Mouse (Mus musculus) forebrain, postnatal 0 days (tissue): ENCODE results near the gene Hist3h2ba. TPM values are rescaled to one million over a fixed set of nuclear protein-coding genes. Genes with fewer than 3 reads are reported as not detected.

Source experiments
- ATAC-seq: fragments of 200-750 bp; cut with Nextera tagmentation; 2 replicates; pipeline ENCODE4 v1.8.0; 2017; ENCODE audit warnings: mild to moderate bottlenecking, moderate library complexity
- DNase-seq: peaks from one replicate; pipeline ENCODE4 v3.0.0-alpha.2; 2015
- H3K27ac ChIP-seq: fragments of 300-500 bp; sonication (generic); 2 replicates; pipeline ENCODE4 v1.5.1; 2014; ENCODE audit warnings: low read depth, mild to moderate bottlenecking, antibody characterized with exemption, low read length, moderate library complexity, mixed read lengths
- H3K27me3 ChIP-seq: fragments of 300-500 bp; sonication (generic); 2 replicates; pipeline ENCODE4 v1.6.1; 2014; ENCODE audit warnings: mild to moderate bottlenecking, low read length, mixed read lengths; ENCODE audit not compliant: insufficient read depth
- H3K36me3 ChIP-seq: fragments of 300-500 bp; sonication (generic); 2 replicates; pipeline ENCODE4 v1.6.1; 2014; ENCODE audit warnings: mild to moderate bottlenecking, moderate library complexity; ENCODE audit not compliant: insufficient read depth
- H3K4me1 ChIP-seq: fragments of 300-500 bp; sonication (generic); 2 replicates; pipeline ENCODE4 v1.6.1; 2014; ENCODE audit warnings: antibody characterized with exemption; ENCODE audit not compliant: insufficient read depth
- H3K4me2 ChIP-seq: fragments of 300-500 bp; sonication (generic); 2 replicates; pipeline ENCODE4 v1.6.1; 2014; ENCODE audit warnings: low read depth, mild to moderate bottlenecking, moderate library complexity
- H3K4me3 ChIP-seq: fragments of 300-500 bp; sonication (generic); 2 replicates; pipeline ENCODE4 v1.5.1; 2014; ENCODE audit warnings: low read depth, low read length, mixed read lengths
- H3K9ac ChIP-seq: fragments of 300-500 bp; sonication (generic); 2 replicates; pipeline ENCODE4 v1.6.1; 2014; ENCODE audit warnings: mild to moderate bottlenecking
- H3K9me3 ChIP-seq: fragments of 300-500 bp; sonication (generic); 2 replicates; pipeline ENCODE4 v1.6.1; 2016; ENCODE audit warnings: low read length
- CTCF ChIP-seq: sonication (generic); IDR thresholded peaks from 2 replicates; pipeline ENCODE4 v1.5.1; 2016; ENCODE audit warnings: antibody characterized with exemption, control low read depth, low read depth
- WGBS: fragments of 180-500 bp; shearing (Covaris S2); extraction: QIAGEN DNeasy Blood & Tissue Kit; methylation state at CpG from one replicate; pipeline ENCODE4 v1.1.7; 2014; 5-methylcytosine and 5-hydroxymethylcytosine counted together
- polyA plus RNA-seq: library from polyadenylated mRNA; unstranded; fragments of >200 nt; fragmentation: Nextera tagmentation; extraction: Ambion mirVana; gene quantifications from 2 replicates; pipeline ENCODE4 v1.2.1, GENCODE M21; 2015
- total RNA-seq: library from RNA; depleted of rRNA; stranded (reverse); fragments of >200 nt; gene quantifications from 2 replicates; pipeline ENCODE4 v1.2.3, GENCODE M21; 2014

Gene Hist3h2ba
- total and polyA plus RNA-seq, 2 experiments from 2014 or later = 111 to 446 TPM

DNA sequence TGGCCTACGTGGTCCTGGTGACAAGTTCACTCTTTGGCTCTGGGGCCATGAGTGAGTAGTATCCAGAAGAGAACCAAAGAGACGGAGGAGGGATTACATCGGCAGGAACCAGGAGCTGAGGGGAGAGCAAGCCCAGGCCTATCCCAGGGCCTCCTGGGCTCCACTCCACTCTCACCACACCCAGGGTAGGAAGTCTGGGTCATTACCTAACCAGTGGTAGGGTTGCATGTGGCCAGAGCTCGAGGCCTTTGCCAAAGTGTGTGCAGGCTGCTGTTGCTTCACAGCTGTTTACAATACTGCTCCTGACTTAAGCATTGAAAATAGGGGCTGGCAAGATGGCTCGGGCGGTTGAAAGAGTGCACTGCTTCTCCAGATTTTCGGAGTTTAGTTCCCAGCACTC is 30.9 kb downstream of the Hist3h2ba start:
- TF ChIP-seq CTCF = no peak
- no peak overlapping the region for H3K27ac ChIP-seq
- WGBS = 81% methylated on average over 7 of the region's 7 CpGs
- peaks cover 19% of the 10 kb centered on the region for H3K4me1 ChIP-seq
- peak overlapping the region; percentile 99 for H3K4me2 ChIP-seq
- no peaks in the 10 kb centered on the region for H3K9me3 ChIP-seq
- no peak for ATAC-seq
- DNase-seq = no peak
- peaks cover 19% of the 10 kb centered on the region for H3K36me3 ChIP-seq
- peak overlapping the region; percentile 85 for H3K9ac ChIP-seq
- H3K4me3 ChIP-seq = 0 out of 2 replicates have a peak overlapping the region, but pooled peaks have one; percentile 59
- no peaks in the 10 kb centered on the region for H3K27me3 ChIP-seq

GRCm38 (mm10) chr11:58980381-58980990 is 31.8 kb downstream of the Hist3h2ba start:
- 69% methylated on average over 5 of the region's 5 CpGs for WGBS
- H3K9me3 ChIP-seq = no peaks in the 10 kb centered on the region
- peaks cover 27% of the 10 kb centered on the region for H3K36me3 ChIP-seq
- ATAC-seq (no peak), DNase-seq (no peak)
- no peak overlapping the region for H3K9ac ChIP-seq
- H3K4me1 ChIP-seq = peaks cover 19% of the 10 kb centered on the region
- peak overlapping the region; percentile 99; the same call in 1 of the 2 replicates for H3K4me2 ChIP-seq
- TF ChIP-seq CTCF = no peak
- no peak overlapping the region for H3K27ac ChIP-seq
- H3K27me3 ChIP-seq = no peaks in the 10 kb centered on the region
- H3K4me3 ChIP-seq = no peak overlapping the region

- Histone ChIP-seq H3K9ac (no peak overlapping the region), H3K4me1 (peaks cover 19% of the 10 kb centered on the region), H3K9me3 (no peaks in the 10 kb centered on the region), H3K4me3 (no peak overlapping the region), H3K27me3 (no peaks in the 10 kb centered on the region), H3K36me3 (peaks cover 39% of the 10 kb centered on the region), H3K27ac (no peak overlapping the region), H3K4me2 (no peak overlapping the region)
- peak; percentile 65 for TF ChIP-seq CTCF
- DNase-seq (peak; percentile 61), ATAC-seq (0 out of 2 replicates have a peak, but pooled peaks have one; percentile 36)
- 49% methylated on average over 14 of the region's 14 CpGs for WGBS
Observed at GRCm38 (mm10) chr11:58981541-58982447, 33.1 kb downstream of the Hist3h2ba start.

- H3K36me3 ChIP-seq = peaks cover 46% of the 10 kb centered on the region
- peaks cover 19% of the 10 kb centered on the region for H3K4me1 ChIP-seq
- DNase-seq (no peak), ATAC-seq (no peak)
- WGBS = 91% methylated on average over 18 of the region's 18 CpGs
- no peaks in the 10 kb centered on the region for H3K27me3 ChIP-seq
- TF ChIP-seq CTCF = no peak
- H3K4me3 ChIP-seq = no peak overlapping the region
- no peak overlapping the region for H3K27ac ChIP-seq
- H3K9me3 ChIP-seq = no peaks in the 10 kb centered on the region
- no peak overlapping the region for H3K9ac ChIP-seq
- no peak overlapping the region for H3K4me2 ChIP-seq
Observed at GRCm38 (mm10) chr11:58982471-58983097, 33.9 kb downstream of the Hist3h2ba start.

DNA sequence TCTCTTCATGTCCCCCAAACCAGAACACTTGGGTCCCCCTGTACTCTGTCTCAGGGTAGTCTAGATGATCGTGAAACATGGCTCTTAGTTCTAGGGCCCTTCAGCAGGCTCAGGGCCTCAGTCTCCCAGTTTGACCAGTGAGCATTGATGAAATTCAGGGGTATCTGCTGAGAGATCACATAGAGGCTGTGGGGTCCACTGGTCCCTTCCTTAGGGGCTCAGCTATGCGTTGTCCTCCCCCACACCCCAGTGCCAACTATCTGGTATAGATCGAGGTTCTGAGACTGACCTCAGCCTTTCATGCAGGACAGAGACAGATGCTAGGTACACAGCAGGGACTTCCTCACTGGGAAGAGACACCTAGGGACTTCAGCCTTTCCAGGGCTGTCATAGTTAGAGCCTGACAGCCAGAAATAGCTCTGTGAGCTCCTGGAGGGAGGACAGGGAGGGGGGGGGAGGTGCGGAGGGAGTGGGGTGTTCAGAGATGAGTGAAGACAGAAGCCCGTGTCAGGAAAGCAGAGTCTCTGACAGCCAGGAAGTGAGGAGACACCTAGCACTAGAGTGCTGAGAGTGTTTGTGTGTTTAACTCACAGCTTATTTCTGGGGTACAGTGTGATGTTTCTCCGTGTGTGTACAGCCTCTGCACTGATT is 35.1 kb downstream of the Hist3h2ba start:
- no peak for DNase-seq
- Histone ChIP-seq H3K27me3 (no peaks in the 10 kb centered on the region), H3K27ac (no peak overlapping the region), H3K4me3 (no peak overlapping the region), H3K4me1 (peaks cover 17% of the 10 kb centered on the region), H3K9me3 (no peaks in the 10 kb centered on the region), H3K36me3 (peaks cover 59% of the 10 kb centered on the region), H3K4me2 (no peak overlapping the region), H3K9ac (no peak overlapping the region)
- TF ChIP-seq CTCF = no peak
- ATAC-seq = no peak
- 92% methylated on average over 6 of the region's 6 CpGs for WGBS

GRCm38 (mm10) chr11:58984657-58985056 is 35.9 kb downstream of the Hist3h2ba start:
- ATAC-seq (no peak), DNase-seq (no peak)
- Histone ChIP-seq H3K4me1 (0 out of 2 replicates have a peak, but pooled peaks cover 8% of the 10 kb centered on the region), H3K4me2 (no peak overlapping the region), H3K4me3 (no peak overlapping the region), H3K9me3 (no peaks in the 10 kb centered on the region), H3K36me3 (peaks cover 67% of the 10 kb centered on the region), H3K9ac (no peak overlapping the region), H3K27ac (no peak overlapping the region), H3K27me3 (no peaks in the 10 kb centered on the region)
- WGBS = 94% methylated on average over 7 of the region's 7 CpGs
- no peak for TF ChIP-seq CTCF
